Mouse (Mus musculus) heart, adult 2 months (tissue): ENCODE data around the gene C030005K15Rik. TPM values are rescaled to one million over a fixed set of nuclear protein-coding genes. Genes with fewer than 3 reads are reported as not detected.
A peak's percentile ranks its signal among the peaks of the same experiment; 100 is the strongest.
"Not testable (repeated sequence)": the region's sequence is repeated elsewhere in the genome, so short reads cannot be mapped to it uniquely, and the experiment has no call there.

ENCODE experiments used
- DNase-seq, 2 experiments: peaks; one replicate each; pipeline ENCODE4 v3.0.0; 2021
- H3K27ac ChIP-seq: fragments of 200-600 bp; 2 replicates; pipeline ENCODE4 v1.8.1; 2022
- H3K27me3 ChIP-seq: fragments of 200-500 bp; 2 replicates; pipeline ENCODE4 v1.6.1; 2012; ENCODE audit warnings: mild to moderate bottlenecking, low read length, inconsistent platforms, mixed read lengths; ENCODE audit not compliant: control insufficient read depth, insufficient read depth
- H3K36me3 ChIP-seq: fragments of 200-500 bp; 2 replicates; pipeline ENCODE4 v1.6.1; 2012; ENCODE audit warnings: low read length, inconsistent platforms; ENCODE audit not compliant: control insufficient read depth, insufficient read depth
- H3K4me1 ChIP-seq: fragments of 200-500 bp; 2 replicates; pipeline ENCODE4 v1.6.1; 2011; ENCODE audit warnings: low read length; ENCODE audit not compliant: control insufficient read depth, insufficient read depth
- H3K4me3 ChIP-seq: fragments of 200-600 bp; 2 replicates; pipeline ENCODE4 v1.8.1; 2022
- H3K79me2 ChIP-seq: fragments of 200-500 bp; replicated peaks from 2 replicates; pipeline ENCODE4 v1.6.1; 2012; ENCODE audit warnings: mild to moderate bottlenecking, inconsistent platforms, low read length, moderate library complexity, mixed read lengths; ENCODE audit not compliant: control insufficient read depth, insufficient read depth
- H3K9ac ChIP-seq: fragments of 200-500 bp; 2 replicates; pipeline ENCODE4 v1.6.1; 2012; ENCODE audit warnings: low read depth, mild to moderate bottlenecking, control low read depth, inconsistent platforms, low read length, mixed read lengths
- CTCF ChIP-seq: fragments of 200-600 bp; IDR thresholded peaks from 2 replicates; pipeline ENCODE4 v1.8.1; 2022; ENCODE audit warnings: antibody characterized with exemption, mild to moderate bottlenecking, moderate library complexity
- EP300 ChIP-seq: fragments of 200-500 bp; IDR thresholded peaks from 2 replicates; pipeline ENCODE4 v1.6.1; 2011; ENCODE audit warnings: low read depth, low read length, control low read depth; ENCODE audit not compliant: insufficient read depth
- POLR2A ChIP-seq: fragments of 200-500 bp; IDR thresholded peaks from 2 replicates; pipeline ENCODE4 v1.6.1; 2011; ENCODE audit warnings: mild to moderate bottlenecking, low read depth, low read length, control low read depth; ENCODE audit not compliant: insufficient read depth
- WGBS: fragments of 180-500 bp; shearing (Covaris S2); methylation state at CpG from one replicate; pipeline ENCODE4 v1.1.7; 2018; 5-methylcytosine and 5-hydroxymethylcytosine counted together
- intact Hi-C: fragments of 180-260 bp; cut with DNase I; formaldehyde crosslinking; loops from one replicate; pipeline ENCODE4 v1.15.1; 2025
- long read RNA-seq: library from polyadenylated mRNA; stranded (forward); transcript quantifications from one replicate; pipeline ENCODE4 v2.0.0, GENCODE M21; 2021
- polyA plus RNA-seq: library from polyadenylated mRNA; depleted of rRNA; stranded (reverse); fragments of >200 nt; gene quantifications from 2 replicates; pipeline ENCODE4 v1.2.3, GENCODE M21; 2012; rRNA removed
- total RNA-seq, 2 experiments: library from RNA; stranded (reverse); gene quantifications; 2 replicates each; pipeline ENCODE4 v1.2.3; 2021

C030005K15Rik gene
- total RNA-seq (not detected), polyA plus RNA-seq (not detected in 2 replicates)
- long read RNA-seq, result 0 reads

DNA sequence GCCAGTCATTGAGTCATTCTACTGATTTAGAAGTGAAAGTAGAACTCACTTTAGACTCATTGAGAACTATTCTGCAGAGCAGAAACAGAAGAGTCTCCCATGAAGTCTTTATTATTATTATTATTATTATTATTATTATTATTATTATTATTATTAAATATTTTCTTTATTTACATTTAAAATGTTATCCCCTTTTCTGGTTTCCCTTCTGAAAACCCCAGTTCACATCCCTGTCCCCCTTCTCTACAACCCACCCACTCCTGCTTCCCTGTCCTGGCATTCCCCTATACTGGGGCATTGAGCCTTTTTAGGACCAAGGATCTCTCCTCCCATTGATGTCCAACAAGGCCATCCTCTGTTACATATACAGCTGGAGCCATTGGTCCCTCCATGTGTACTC lies at the start of gene C030005K15Rik:
TSS of gene C030005K15Rik (minus strand) at position 101 of the 400 bp plus-strand sequence.
- H3K4me1 ChIP-seq, H3K27ac ChIP-seq, H3K36me3 ChIP-seq, H3K4me3 ChIP-seq, intact Hi-C loops, H3K79me2 ChIP-seq, H3K9ac ChIP-seq, DNase-seq, H3K27me3 ChIP-seq: not testable (repeated sequence)

GRCm38 (mm10) chr10:97768171-97768749 lies 41.7 kb upstream of the C030005K15Rik start:
- 59% methylated on average over 5 of the region's 5 CpGs for WGBS
- Histone ChIP-seq H3K4me3 (no peak overlapping the region), H3K9ac (no peak overlapping the region), H3K79me2 (no peaks in the 10 kb centered on the region), H3K27ac (no peak overlapping the region), H3K4me1 (no peaks in the 10 kb centered on the region), H3K36me3 (no peaks in the 10 kb centered on the region), H3K27me3 (no peaks in the 10 kb centered on the region)
- TF ChIP-seq CTCF (peak; percentile 32), EP300 (no peak)
- intact Hi-C loops, result no loop called here
- no peak for DNase-seq

GRCm38 (mm10) chr10:97753821-97754220 lies 27.3 kb upstream of the C030005K15Rik start:
- 63% methylated on average over 4 of the region's 4 CpGs for WGBS
- DNase-seq, result no peak
- no peaks in the 10 kb centered on the region for H3K79me2 ChIP-seq
- no peaks in the 10 kb centered on the region for H3K36me3 ChIP-seq
- H3K27me3 ChIP-seq, result no peaks in the 10 kb centered on the region
- no peaks in the 10 kb centered on the region for H3K4me1 ChIP-seq
- no peak overlapping the region for H3K27ac ChIP-seq
- TF ChIP-seq EP300 (no peak), CTCF (no peak), POLR2A (no peak)
- intact Hi-C loops, result no loop called here
- no peak overlapping the region for H3K9ac ChIP-seq
- no peak overlapping the region for H3K4me3 ChIP-seq

- Histone ChIP-seq H3K9ac (no peak overlapping the region), H3K27ac (no peak overlapping the region), H3K4me3 (no peak overlapping the region), H3K79me2 (no peaks in the 10 kb centered on the region), H3K4me1 (no peaks in the 10 kb centered on the region), H3K36me3 (no peaks in the 10 kb centered on the region), H3K27me3 (no peaks in the 10 kb centered on the region)
- intact Hi-C loops, result no loop called here
- no peak for DNase-seq
- 73% methylated on average over 3 of the region's 3 CpGs for WGBS
- TF ChIP-seq EP300 (no peak), POLR2A (no peak), CTCF (no peak)
Observed at GRCm38 (mm10) chr10:97747231-97747630, 20.7 kb upstream of the C030005K15Rik start.

- TF ChIP-seq CTCF (no peak), EP300 (no peak), POLR2A (no peak)
- intact Hi-C loops, result no loop called here
- 25% methylated on average over 1 of the region's 1 CpGs for WGBS
Observed at GRCm38 (mm10) chr10:97725929-97726328, 626 bp downstream of the C030005K15Rik start.

DNA sequence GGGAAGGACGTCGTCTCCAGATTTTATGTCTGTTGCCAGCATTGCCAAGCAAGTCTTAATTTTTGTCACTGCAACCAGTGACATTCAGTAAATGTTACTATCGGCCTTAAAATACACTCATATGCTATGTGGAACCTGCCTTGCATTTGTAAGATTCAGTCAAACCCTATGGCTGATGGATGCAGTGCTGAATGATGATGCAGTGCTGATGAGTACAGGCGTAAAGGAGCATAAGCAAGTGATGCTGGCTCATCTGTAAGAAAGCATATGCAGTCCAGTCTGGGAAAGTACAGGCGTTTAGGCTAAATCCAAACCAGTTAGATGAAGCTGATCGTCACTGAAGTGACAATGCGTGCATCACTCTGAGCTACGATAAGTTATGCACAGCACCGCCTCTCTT lies 3.8 kb downstream of the C030005K15Rik start:
- Histone ChIP-seq H3K79me2 (no peaks in the 10 kb centered on the region), H3K4me1 (no peaks in the 10 kb centered on the region), H3K36me3 (no peaks in the 10 kb centered on the region), H3K27ac (no peak overlapping the region), H3K4me3 (no peak overlapping the region), H3K27me3 (no peaks in the 10 kb centered on the region), H3K9ac (no peak overlapping the region)
- TF ChIP-seq CTCF (no peak), EP300 (no peak), POLR2A (no peak)
- intact Hi-C loops, result no loop called here
- 95% methylated on average over 9 of the region's 9 CpGs for whole genome bisulfite sequencing
- no peak for DNase-seq

More at GRCm38 (mm10) chr10:97725929-97726328, 626 bp downstream of the C030005K15Rik start:
- Histone ChIP-seq H3K27me3 (no peaks in the 10 kb centered on the region), H3K4me1 (no peaks in the 10 kb centered on the region), H3K9ac (no peak overlapping the region), H3K4me3 (no peak overlapping the region), H3K36me3 (no peaks in the 10 kb centered on the region), H3K79me2 (no peaks in the 10 kb centered on the region), H3K27ac (no peak overlapping the region)
- DNase-seq, result no peak
